Mouse (Mus musculus) frontal cortex, adult 2 months (tissue): ENCODE measurements around the gene Wfdc15a. TPM values are rescaled to one million over a fixed set of nuclear protein-coding genes. Genes with fewer than 3 reads are reported as not detected.

Experiments used
- DNase-seq, 2 experiments: peaks; one replicate each; pipeline ENCODE4 v3.0.0; 2022; ENCODE audit warnings: low spot score in 1 of 2; ENCODE audit errors: extremely low spot score in 1 of 2
- polyA plus RNA-seq: library from polyadenylated mRNA; depleted of rRNA; stranded (reverse); fragments of >200 nt; gene quantifications from 2 replicates; pipeline ENCODE4 v1.2.3, GENCODE M21; 2012; rRNA removed

Gene Wfdc15a
- polyA plus RNA-seq, 1 experiment = not detected

GRCm38 (mm10) chr2:164180124-164180523, 19.8 kb downstream of the Wfdc15a start:
- DNase-seq = no peak

GRCm38 (mm10) chr2:164177831-164178230, 22.1 kb downstream of the Wfdc15a start:
- no peak for DNase-seq

DNA sequence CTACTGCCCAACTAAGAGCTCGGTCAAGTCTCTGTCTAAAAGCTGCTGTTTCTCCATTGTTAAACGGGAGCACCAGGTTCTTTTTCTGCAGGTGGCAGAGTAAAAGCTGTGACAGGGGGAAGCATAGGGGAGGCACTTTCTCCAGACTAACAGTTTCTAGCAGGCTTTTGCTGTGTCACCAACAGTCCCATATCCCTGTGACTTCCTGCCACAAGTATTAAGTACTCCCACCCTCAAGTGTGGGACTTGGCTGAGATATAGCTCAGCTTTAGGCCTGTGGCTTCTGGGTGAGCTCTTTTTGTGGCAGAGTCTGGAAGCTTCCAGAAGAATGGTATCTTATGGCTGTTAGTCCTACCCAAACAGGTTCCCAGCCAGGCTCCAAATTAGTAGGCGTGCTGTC, 24.1 kb downstream of the Wfdc15a start:
- no peak for DNase-seq

GRCm38 (mm10) chr2:164174649-164175395, 25.1 kb downstream of the Wfdc15a start:
- peak; percentile 88 to 89 for DNase-seq

DNA sequence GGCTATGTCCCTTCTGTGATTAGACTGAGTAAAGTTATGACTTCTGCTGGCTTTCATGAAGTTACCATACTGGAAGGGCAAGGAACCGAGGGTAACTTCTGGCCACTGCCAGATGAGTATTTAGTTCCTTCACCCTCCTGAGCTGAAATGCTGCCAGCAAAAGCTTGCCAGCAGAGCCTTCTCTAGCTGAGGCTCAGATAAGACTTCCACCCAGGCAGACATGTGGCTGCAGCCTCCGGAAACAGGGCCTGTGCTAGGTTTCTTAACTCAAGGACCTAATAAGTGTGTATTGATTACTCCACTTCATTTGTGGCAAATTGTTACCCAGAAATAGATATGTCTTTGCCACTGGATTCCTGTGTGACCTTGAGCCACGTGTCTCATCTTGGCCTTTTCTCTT, 26.5 kb downstream of the Wfdc15a start:
- no peak for DNase-seq

DNA sequence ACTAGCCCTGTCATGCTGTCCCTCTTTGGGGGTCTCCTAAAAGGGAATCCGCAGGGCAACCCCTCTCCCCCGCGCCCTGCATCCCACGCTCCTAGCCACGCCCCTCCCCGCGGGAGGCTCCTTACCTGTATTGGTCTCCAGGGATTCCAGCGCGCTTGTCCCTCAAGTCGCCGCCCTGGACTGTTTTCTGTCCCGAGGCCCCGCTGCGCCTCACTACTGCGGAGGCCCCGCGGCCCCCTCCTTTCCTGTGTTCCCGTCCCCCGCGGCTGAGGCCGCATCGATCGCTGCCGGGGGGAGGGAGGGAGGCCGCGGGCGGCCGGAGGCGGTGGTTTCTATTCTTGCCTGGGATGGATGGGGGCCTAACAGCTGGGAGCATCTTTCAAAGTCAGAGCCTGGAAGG, 29.0 kb downstream of the Wfdc15a start, which contains the start of gene Kcns1:
Kcns1 (minus strand) TSS at position 212 of the 400 bp plus-strand sequence.
- DNase-seq = no peak

GRCm38 (mm10) chr2:164170326-164170725, 29.6 kb downstream of the Wfdc15a start:
- DNase-seq = no peak

DNA sequence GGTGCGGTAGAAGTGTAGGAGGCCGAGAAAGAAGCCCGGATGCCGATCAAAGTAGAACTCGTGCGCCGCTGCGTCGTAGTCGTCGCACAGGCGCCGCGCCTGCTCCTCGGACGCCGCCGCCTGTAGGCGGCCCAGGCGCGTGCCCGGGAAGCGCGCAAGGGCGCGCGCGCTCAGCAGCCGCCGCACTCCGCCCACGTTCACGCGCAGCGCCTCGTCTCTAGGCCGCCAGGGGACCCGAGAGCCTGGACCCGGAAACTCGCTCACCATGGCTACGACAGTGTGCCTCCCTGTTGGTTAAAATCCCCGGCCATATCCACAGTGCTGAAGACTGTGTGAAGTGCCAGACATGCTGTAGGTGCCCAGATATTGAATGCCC, 31.4 kb downstream of the Wfdc15a start:
- DNase-seq = no peak

DNA sequence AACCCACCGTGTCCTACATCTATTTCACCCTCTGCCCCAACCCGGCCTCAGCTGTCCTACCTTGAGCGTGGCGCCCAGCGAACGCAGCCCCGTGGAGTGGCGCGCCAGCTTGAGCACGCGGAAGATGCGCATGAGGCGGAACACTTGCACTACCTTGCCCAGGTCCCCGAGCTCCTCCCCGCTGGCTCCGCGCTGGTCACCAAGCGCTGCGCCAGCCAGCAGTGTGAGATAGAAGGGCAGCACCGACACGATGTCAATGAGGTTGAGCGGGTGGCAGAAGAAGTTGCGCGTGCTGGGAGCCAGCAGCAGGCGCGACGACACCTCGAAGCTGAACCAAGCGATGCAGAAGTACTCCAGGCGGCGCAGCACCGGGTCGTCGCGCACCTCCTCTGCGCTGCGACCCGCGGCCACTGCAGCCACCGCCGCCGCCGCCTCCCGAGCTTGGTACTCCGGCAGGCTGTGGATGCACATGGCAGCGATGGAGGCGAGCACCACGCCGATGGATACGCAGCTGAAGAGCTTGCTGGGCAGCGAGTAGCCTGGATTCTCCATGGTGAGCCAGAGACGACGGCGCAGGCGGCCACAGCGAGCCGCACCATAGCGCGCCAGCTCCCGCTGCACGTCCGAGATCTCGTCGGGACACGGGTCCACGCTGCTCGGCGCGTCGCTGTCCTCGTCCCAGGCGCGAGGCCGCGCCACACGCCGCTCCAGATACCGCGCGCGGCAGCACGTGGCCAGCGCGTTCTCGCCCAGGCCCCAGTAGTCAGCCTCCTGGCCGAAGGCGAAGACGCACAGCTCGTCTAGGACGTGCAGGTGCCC, 32.0 kb downstream of the Wfdc15a start:
- DNase-seq = no peak

- DNase-seq = no peak
Measured at GRCm38 (mm10) chr2:164164941-164165340, 35.0 kb downstream of the Wfdc15a start.

DNA sequence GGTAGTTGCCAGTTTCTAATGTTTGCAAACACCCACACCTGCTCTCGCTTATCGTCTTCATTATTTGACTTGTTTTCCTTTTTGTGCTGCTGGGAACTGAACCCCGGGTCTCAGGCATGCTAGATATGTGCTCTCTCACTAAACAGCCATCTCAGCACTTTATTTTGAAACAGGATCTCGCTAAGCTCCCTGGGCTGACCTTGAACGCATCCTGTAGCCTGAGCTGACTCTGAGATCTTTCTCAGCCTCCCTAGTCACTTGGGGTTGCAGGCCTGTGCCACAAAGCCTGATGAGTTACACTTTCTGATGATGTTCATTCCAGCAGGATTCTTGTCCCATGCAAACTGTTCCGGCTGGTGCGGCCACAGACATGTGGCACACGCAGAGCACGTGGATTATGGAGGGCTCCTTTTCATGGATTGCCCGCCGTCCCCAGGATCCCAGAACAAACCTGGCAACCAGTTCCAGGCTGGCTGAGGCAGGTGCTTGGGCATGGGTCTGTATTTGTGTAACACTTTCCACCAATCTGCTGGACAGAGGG, 38.3 kb downstream of the Wfdc15a start:
- no peak for DNase-seq

DNA sequence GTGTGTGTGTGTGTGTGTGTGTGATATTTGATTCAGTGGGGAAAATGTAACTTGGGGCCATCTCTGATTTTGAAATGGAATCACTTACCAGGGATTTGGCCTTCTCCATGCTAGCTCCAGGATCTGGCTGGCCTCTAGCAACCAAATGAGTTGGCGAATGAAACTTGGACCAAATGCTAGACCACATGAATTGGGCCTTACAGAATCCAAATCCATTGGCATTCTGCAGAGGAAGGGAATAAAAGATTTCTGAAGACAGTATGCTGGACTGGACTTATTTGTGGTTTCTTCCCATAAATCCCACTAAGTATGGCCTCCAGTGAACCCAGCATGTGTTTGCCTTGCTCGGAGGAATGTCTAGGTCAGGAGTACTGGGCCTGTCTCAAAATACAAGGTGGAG, 41.1 kb downstream of the Wfdc15a start:
- no peak for DNase-seq

- DNase-seq = no peak
Measured at GRCm38 (mm10) chr2:164156158-164156557, 43.8 kb downstream of the Wfdc15a start.

- DNase-seq = no peak
Measured at GRCm38 (mm10) chr2:164154007-164154406, 45.9 kb downstream of the Wfdc15a start.

GRCm38 (mm10) chr2:164152341-164152740, 47.6 kb downstream of the Wfdc15a start:
- no peak for DNase-seq

DNA sequence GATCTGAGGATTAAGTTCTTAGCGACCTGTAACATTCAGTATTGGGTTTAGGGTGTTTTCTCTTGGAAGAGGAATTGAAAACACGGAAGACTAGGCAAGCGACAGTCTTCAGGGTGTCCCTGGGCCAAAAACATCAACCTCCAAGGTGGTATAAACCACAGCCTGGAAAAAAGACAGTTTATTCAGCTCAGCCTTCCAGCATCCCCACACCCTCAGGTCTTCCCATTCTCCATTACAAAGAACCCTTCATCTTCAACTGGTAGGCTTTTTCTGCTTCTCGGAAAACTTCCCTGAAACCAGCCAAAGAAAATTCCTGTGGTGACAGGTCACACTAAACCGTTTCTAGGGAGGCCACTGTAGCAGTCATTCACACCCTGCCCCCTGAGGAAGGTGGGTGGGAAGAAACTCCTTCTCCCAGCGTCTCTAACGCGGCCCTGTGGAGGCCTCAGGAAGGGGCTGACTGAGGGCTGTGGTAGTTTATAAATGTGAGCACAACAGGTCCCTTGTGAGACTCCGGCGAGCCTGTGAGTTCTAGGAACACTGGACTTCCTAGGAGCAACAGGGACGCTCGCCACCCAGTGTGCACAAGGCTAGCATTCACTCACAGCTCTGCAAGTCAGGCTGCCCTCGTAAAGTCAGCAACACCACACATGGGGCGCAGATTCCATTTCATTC, 49.7 kb downstream of the Wfdc15a start:
- DNase-seq = no peak

Other genes with a start within 250 kb of the Wfdc15a start
- gene Ywhab, start 205.2 kb downstream of the Wfdc15a start, polyA plus RNA-seq = 291 and 293 TPM in 2 replicates
- 1.0 and 2.1 TPM in 2 replicates for gene Pabpc1l, start 174.7 kb downstream of the Wfdc15a start, polyA plus RNA-seq
- 19.8 and 21.3 TPM in 2 replicates for gene Stk4, start 129.8 kb downstream of the Wfdc15a start, polyA plus RNA-seq
- 82.4 and 90.4 TPM in 2 replicates for gene Tomm34, start 129.0 kb downstream of the Wfdc15a start, polyA plus RNA-seq
- 4.9 and 7.1 TPM in 2 replicates for gene Kcns1, start 29.0 kb downstream of the Wfdc15a start, polyA plus RNA-seq
- gene Wfdc5, start 17.4 kb downstream of the Wfdc15a start, polyA plus RNA-seq = not detected in 2 replicates
- not detected in 2 replicates for gene Wfdc12, start 9.5 kb downstream of the Wfdc15a start, polyA plus RNA-seq
- 0.38 TPM in 1 of 2 replicates, not detected in the other for gene Wfdc15b, start 21.5 kb upstream of the Wfdc15a start, polyA plus RNA-seq
- gene Svs2, start 38.3 kb upstream of the Wfdc15a start, polyA plus RNA-seq = not detected in 2 replicates
- not detected in 2 replicates for gene Svs3b, start 56.5 kb upstream of the Wfdc15a start, polyA plus RNA-seq
- gene Svs4, start 78.3 kb upstream of the Wfdc15a start, polyA plus RNA-seq = not detected in 2 replicates
- gene Svs3a, start 89.1 kb upstream of the Wfdc15a start, polyA plus RNA-seq = not detected in 2 replicates
- gene Svs6, start 116.6 kb upstream of the Wfdc15a start, polyA plus RNA-seq = not detected in 2 replicates
- not detected in 2 replicates for gene Svs5, start 132.6 kb upstream of the Wfdc15a start, polyA plus RNA-seq
- 0.67 and 0.68 TPM in 2 replicates for gene Slpi, start 189.0 kb upstream of the Wfdc15a start, polyA plus RNA-seq
- 1.7 and 1.8 TPM in 2 replicates for gene Rbpjl, start 203.0 kb upstream of the Wfdc15a start, polyA plus RNA-seq
- 25.8 and 25.9 TPM in 2 replicates for gene Matn4, start 205.0 kb upstream of the Wfdc15a start, polyA plus RNA-seq
- 45.0 and 46.5 TPM in 2 replicates for gene Sdc4, start 243.8 kb upstream of the Wfdc15a start, polyA plus RNA-seq